Mouse (Mus musculus) thymus, postnatal 14 days (tissue): ENCODE measurements at regions not wholly inside any gene's neighbourhood (a gene's known extent, or its start where the extent isn't known, plus 50 kb on each side); places are given as distances from the start of the nearest gene placed in this dataset.

Experiments used
- DNase-seq: peaks from one replicate; pipeline ENCODE4 v3.0.0; 2021

DNA sequence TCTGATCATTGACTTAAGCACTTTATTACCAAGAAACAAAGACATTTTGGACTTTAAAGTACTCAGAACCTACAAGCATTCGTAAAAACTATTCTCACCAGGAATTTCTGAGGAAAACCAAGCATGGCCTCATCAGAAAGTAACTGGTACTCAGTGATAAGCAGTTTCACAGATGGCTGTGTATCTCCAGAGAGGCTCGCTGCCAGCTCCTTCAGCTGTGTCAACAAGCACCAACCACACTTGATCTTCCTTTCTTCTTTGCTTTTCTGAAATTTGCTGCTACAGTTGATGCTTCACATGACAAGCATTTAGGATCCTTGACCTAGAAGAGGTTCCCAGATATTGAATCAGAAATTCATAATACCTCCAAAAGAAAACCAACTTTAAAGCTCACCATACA, 314.1 kb upstream of the Sptlc3 start:
- DNase-seq = no peak

- no peak for DNase-seq
Measured at GRCm38 (mm10) chr2:139198281-139198680, 295.4 kb upstream of the Sptlc3 start.

DNA sequence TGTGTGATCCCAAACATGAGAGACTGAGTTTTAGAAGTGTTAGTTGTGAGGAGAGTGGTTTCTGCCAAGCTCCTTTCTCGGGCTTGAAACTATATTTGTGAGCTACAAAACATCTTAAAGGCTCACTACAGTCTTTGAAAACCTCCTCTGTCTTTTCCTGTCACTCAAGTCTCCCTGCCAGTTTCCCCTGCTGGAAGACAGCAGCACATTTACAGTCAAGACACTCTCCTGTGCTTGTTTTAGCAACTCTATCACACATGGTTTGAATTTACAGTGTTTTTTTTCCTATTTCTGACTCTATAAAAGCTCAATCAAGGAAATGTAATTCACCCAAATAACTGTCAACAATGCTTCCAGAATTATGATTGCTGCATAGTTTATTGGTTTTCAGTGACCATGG, 286.1 kb upstream of the Sptlc3 start:
- no peak for DNase-seq

DNA sequence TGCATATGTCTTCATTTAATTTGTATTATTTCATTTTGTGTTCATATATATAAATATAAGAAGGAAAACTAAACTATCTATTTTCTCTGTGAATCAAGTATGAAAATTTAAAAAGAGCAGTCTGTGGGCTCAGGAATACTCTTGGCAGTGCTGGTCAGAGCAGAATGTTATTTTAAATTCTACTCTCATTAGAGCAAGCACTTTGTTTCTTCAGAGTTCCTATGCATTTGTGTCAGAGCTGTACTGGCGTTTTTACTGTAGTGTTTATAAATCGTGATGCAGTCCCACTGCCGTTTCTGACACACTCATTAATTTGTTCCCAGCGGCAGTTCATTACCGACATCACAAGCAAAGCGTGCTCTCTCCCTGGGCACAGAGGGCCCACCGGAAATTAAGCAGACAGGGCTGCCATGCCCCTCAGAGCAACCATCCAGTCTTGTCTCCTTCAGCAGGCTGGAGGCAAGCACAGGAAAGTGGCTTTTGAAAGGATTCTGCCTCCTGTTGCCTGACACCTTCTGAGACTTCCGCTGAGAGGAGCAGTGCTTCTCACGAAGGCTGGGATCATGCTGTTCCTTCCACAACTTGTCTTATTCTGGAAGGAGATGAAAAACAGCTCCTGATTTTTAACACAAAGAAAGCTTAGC, 272.8 kb upstream of the Sptlc3 start:
- no peak for DNase-seq

DNA sequence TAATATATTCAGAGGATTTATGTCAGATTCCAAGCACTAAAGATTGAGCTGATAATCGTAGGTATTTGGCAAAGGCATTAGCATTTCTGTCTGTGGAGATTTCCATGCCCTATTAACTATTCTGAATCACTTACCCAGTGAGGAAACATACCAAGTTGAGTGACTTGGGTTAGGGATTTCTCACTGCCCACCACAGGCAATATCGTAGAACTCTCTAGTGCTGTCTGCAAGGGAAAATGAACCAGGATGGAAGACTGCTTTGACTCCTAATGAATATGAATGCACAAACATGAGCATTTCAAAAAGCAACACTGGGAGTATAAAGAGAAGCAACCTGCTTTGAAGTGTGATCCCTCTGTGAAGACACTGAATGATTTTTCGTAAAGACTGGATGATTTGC, 263.3 kb upstream of the Sptlc3 start:
- no peak for DNase-seq

- no peak for DNase-seq
Measured at GRCm38 (mm10) chr2:139250138-139250537, 243.6 kb upstream of the Sptlc3 start.

GRCm38 (mm10) chr2:139267119-139267518, 226.6 kb upstream of the Sptlc3 start:
- DNase-seq = no peak

GRCm38 (mm10) chr2:139276581-139276980, 217.1 kb upstream of the Sptlc3 start:
- DNase-seq = no peak

- DNase-seq = no peak
Measured at GRCm38 (mm10) chr2:139277571-139277970, 216.1 kb upstream of the Sptlc3 start.

GRCm38 (mm10) chr2:139281056-139281455, 212.7 kb upstream of the Sptlc3 start:
- no peak for DNase-seq

DNA sequence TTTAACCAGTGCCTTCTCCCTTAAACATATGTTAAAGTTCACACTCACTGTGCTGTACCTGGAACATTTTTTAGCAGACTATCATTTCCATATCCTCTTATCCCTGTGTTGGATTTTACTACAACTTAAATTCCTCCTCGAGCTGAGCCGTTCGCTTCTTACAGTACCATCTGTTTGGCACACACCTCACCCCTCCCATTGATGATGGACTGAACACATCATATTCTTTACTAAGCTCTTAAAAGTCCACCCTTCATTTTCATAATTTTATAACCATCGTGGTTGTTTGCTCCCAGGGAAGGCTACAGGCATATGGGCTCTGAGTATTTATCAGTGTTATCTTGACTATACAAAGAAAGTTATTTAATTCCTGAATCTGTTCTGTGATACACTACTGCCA, 209.4 kb upstream of the Sptlc3 start:
- no peak for DNase-seq

GRCm38 (mm10) chr2:139286446-139286845, 207.3 kb upstream of the Sptlc3 start:
- DNase-seq = no peak

DNA sequence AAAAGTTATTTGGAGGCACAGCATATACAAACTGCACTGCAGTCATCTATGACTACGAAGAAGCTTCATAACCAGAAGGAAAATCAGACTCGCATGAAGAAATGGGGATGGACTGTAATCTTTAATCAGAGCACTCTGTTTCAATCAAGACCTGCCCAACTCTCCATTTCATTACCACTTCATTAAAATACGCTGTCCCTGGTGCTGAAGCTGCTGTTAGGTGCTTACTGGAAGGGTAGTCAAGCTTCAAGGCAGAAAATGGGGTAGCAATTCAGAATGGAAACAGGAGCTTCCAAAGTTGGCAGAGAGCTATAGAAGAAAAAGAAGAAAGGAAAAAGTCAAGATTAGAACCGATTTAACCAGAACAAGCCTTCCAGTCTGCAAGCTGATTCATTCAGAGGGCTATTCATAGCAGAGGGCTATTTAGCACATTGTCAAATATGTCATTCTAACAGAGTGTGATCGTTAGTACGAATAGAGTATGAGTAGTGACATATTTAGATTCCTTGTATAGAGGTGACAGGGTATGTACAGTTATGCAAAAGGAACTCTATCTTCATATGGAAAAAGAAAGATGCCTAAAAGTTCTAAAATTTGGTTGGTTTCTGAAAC, 195.1 kb upstream of the Sptlc3 start:
- DNase-seq = no peak

DNA sequence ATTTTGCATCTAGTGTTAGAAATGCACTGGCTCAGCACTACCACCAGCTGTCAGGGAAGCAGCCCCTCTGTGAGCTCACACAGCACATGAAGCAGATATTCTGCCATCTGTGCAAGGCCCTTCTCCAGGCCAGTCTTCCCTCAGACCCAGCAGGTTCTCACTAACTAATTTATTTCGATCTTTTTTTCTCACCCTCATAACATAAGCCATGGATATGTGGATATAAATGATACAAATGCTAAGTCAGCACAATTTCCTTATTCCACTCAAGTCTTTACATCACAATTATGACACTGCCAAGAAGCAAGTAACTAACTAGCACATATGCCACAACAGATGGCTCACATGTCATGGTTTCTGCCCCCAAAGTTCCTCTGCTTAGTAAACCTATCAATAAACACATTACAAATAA, 182.3 kb upstream of the Sptlc3 start:
- DNase-seq = no peak

DNA sequence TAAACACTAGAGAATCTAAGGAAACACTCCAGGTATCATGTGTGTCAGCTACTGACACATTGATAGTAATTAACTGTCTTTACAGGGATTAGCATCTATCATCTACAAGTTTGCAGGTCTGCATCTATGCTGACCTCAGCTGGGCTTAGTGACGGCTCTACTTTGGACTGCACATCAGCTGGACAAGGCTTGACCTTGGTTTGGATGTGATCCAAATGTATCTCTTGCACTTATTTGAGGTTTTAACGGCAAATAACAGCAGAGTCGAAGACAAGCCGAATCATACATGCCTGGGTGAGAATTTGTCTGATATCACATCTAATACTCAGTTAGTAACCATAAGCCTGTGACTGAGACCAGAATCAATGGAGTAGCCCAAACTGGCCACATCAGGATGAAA, 181.7 kb upstream of the Sptlc3 start:
- no peak for DNase-seq

- DNase-seq = no peak
Measured at GRCm38 (mm10) chr2:139322509-139322908, 171.2 kb upstream of the Sptlc3 start.

GRCm38 (mm10) chr2:139325501-139325900, 168.2 kb upstream of the Sptlc3 start:
- no peak for DNase-seq

DNA sequence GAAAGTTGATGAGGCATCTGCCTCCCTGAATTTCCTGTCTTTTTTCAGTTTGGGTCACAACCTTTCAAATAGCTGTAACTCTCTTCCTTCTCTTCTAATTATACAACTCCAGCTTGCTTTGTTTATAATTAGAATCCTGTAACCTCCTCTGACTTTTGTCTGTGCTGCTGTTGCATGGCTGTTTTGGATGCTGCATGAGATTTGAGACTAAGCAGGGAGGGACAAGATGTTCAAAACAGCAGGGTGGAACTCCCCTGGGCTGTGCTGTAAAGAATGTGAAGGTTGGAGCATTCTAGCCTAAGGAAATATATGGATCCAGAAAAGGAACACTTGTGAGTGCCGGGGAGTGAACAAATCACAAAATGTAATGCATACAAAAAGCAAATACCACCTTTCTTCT, 159.0 kb upstream of the Sptlc3 start:
- DNase-seq = no peak

GRCm38 (mm10) chr2:139338240-139338639, 155.5 kb upstream of the Sptlc3 start:
- no peak for DNase-seq

- DNase-seq = no peak
Measured at GRCm38 (mm10) chr2:139356280-139357010, 137.3 kb upstream of the Sptlc3 start.

- DNase-seq = no peak
Measured at GRCm38 (mm10) chr2:139362245-139362847, 131.4 kb upstream of the Sptlc3 start.

- no peak for DNase-seq
Measured at GRCm38 (mm10) chr2:139370070-139370469, 123.6 kb upstream of the Sptlc3 start.

DNA sequence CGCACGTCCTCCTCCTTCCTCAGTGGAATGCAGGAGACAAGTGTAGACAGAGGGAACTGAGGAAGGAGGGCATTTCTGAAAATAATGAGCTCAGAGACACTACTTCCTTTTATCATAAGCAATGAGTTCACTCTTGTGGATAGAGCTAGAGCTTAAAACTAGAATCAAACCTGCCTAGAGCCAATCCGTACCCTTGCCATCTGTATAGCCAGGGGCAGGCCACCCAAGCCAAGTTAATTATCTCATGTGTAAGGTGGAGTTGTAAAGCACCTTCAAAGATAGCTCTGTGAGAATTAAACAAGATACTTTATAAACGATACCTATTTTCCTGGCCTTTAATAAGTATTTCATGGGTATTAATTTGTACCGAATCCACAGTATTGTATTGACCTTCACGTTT, 113.4 kb upstream of the Sptlc3 start:
- no peak for DNase-seq

- peak; percentile 16 for DNase-seq
Measured at GRCm38 (mm10) chr2:139381628-139382027, 112.1 kb upstream of the Sptlc3 start.
